Mouse (Mus musculus) embryonic facial prominence, embryonic 12.5 days (tissue): ENCODE results near the gene Spats1. TPM values are rescaled to one million over a fixed set of nuclear protein-coding genes. Genes with fewer than 3 reads are reported as not detected.
"Not testable (repeated sequence)": the region's sequence is repeated elsewhere in the genome, so short reads cannot be mapped to it uniquely, and the experiment has no call there.

Experiments
- ATAC-seq: fragments of 200-750 bp; cut with Nextera tagmentation; 2 replicates; pipeline ENCODE4 v1.8.0; 2017; ENCODE audit not compliant: insufficient number of reproducible peaks, insufficient read depth, low FRiP score, low TSS enrichment
- H3K27ac ChIP-seq: fragments of 300-500 bp; sonication (generic); 2 replicates; pipeline ENCODE4 v1.5.1; 2016; ENCODE audit warnings: mild to moderate bottlenecking
- H3K27me3 ChIP-seq: fragments of 300-500 bp; sonication (generic); 2 replicates; pipeline ENCODE4 v1.6.1; 2016; ENCODE audit warnings: mild to moderate bottlenecking, moderate library complexity
- H3K36me3 ChIP-seq: fragments of 300-500 bp; sonication (generic); 2 replicates; pipeline ENCODE4 v1.6.1; 2016; ENCODE audit warnings: mild to moderate bottlenecking
- H3K4me1 ChIP-seq: fragments of 300-500 bp; sonication (generic); 2 replicates; pipeline ENCODE4 v1.6.1; 2016
- H3K4me2 ChIP-seq: fragments of 300-500 bp; sonication (generic); replicated peaks from 2 replicates; pipeline ENCODE4 v1.6.1; 2016; ENCODE audit warnings: mild to moderate bottlenecking, moderate library complexity
- H3K4me3 ChIP-seq: fragments of 300-500 bp; sonication (generic); 2 replicates; pipeline ENCODE4 v1.5.1; 2016; ENCODE audit warnings: mild to moderate bottlenecking
- H3K9ac ChIP-seq: fragments of 300-500 bp; sonication (generic); 2 replicates; pipeline ENCODE4 v1.6.1; 2016; ENCODE audit warnings: mild to moderate bottlenecking, moderate library complexity
- H3K9me3 ChIP-seq: fragments of 300-500 bp; sonication (generic); 2 replicates; pipeline ENCODE4 v1.6.1; 2016; ENCODE audit warnings: mild to moderate bottlenecking, moderate library complexity
- WGBS: fragments of 180-500 bp; shearing (Covaris S2); methylation state at CpG from one replicate; pipeline ENCODE4 v1.1.7; 2016; 5-methylcytosine and 5-hydroxymethylcytosine counted together
- polyA plus RNA-seq: library from polyadenylated mRNA; unstranded; fragments of >200 nt; fragmentation: Nextera tagmentation; extraction: Ambion mirVana; gene quantifications from 2 replicates; pipeline ENCODE4 v1.2.1, GENCODE M21; 2016

The Spats1 gene
- polyA plus RNA-seq, 1 experiment from 2014 or later, result 0.49 TPM

DNA sequence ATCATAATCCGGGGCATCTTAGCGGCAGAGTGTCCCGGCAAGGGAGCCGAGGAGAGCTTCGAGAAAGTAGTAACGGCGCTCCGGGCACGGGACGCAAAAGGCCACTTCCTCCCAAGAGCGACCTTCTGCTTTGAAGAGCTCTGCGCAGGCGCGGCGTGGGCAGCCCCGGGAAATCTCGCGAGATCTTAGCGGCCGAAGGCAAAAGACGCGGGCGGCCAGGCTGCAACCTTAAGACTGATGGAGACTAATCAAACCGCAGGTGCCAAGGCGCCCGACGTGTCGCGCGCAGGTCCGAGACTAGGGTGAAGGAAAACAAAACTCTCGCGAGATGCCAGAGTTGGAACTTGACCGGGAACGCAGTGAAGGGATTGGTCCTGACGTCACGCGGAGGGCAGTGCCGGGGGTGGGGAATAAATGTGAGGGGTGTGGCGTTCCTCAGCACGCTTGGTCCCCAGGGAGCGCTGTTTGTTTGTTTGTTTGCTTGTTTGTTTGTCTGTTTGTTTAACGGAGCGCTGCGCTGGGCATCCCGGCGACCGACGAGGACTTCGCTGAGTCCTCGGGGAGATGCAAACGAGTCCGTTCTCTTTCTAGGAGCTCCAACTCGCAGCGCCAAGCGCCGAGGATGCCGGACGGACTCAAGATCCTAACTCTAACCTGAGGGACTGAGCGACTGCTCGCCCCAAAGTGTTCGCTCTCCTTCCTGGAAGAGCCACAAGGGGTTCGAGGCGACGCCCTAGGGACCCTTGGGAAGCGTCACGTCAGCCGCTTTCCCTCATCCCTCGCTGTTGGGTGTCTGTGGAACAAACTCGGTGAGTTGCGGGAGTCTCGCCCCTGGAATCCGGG is 41.6 kb downstream of the Spats1 start, which contains the start of gene Cdc5l:
Gene Cdc5l (minus strand): TSS at position 319 of the 843 bp plus-strand sequence.
- H3K9me3 ChIP-seq, result no peaks in the 10 kb centered on the region
- H3K4me1 ChIP-seq, result peaks cover 19% of the 10 kb centered on the region
- peak within 1 kb of the TSS; percentile 96 for H3K9ac ChIP-seq
- no peaks in the 10 kb centered on the region for H3K27me3 ChIP-seq
- H3K4me3 ChIP-seq, result peak within 1 kb of the TSS; percentile 88
- peak within 1 kb of the TSS; percentile 96 for H3K27ac ChIP-seq
- WGBS, result under 1% methylated on average over 73 of the region's 73 CpGs
- H3K36me3 ChIP-seq, result no peaks in the 10 kb centered on the region
- peak; percentile 96 for ATAC-seq
- peak within 1 kb of the TSS; percentile 91 for H3K4me2 ChIP-seq

- Histone ChIP-seq H3K9me3 (no peaks in the 10 kb centered on the region), H3K4me1 (peaks cover 19% of the 10 kb centered on the region), H3K4me3 (peak overlapping the region; percentile 88), H3K27me3 (no peaks in the 10 kb centered on the region), H3K4me2 (peak overlapping the region; percentile 91), H3K36me3 (no peaks in the 10 kb centered on the region), H3K9ac (peak overlapping the region; percentile 96), H3K27ac (peak overlapping the region; percentile 96)
- 2% methylated on average over 62 of the region's 62 CpGs for WGBS
- peak; percentile 55 for ATAC-seq
Measured at GRCm38 (mm10) chr17:45432706-45433398, 42.4 kb downstream of the Spats1 start.

DNA sequence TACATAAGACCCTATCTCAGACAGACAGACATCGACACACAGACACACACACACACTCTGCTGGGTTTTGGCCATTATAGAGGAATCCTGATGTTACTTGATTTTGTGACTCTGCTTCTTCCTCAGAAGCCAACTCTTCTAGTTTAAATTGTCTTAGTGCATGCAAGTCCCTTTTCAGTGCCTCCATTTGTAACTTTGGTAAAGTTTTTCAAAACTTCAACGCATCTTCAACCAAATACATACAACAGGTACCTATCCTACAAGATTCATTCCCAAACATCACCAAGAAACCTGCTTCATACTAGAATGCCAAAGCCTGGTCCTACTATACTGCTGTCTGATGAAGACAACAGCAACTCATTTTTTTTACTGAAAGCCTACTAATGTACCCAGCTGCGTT is 43.2 kb downstream of the Spats1 start:
- Histone ChIP-seq H3K4me2 (peak overlapping the region; percentile 91), H3K9me3 (no peaks in the 10 kb centered on the region), H3K4me3 (peak overlapping the region; percentile 88), H3K9ac (peak overlapping the region; percentile 96), H3K4me1 (peaks cover 19% of the 10 kb centered on the region), H3K27ac (no peak overlapping the region), H3K27me3 (no peaks in the 10 kb centered on the region), H3K36me3 (peaks cover 7% of the 10 kb centered on the region; the same call in 1 of the 2 replicates)
- ATAC-seq, result no peak
- WGBS, result 79% methylated on average over 3 of the region's 3 CpGs

- 84% methylated on average over 2 of the region's 2 CpGs for WGBS
- no peak overlapping the region for H3K4me3 ChIP-seq
- no peak overlapping the region for H3K4me2 ChIP-seq
- no peaks in the 10 kb centered on the region for H3K4me1 ChIP-seq
- no peak overlapping the region for H3K27ac ChIP-seq
- no peaks in the 10 kb centered on the region for H3K27me3 ChIP-seq
- ATAC-seq, result no peak
- peaks cover 64% of the 10 kb centered on the region for H3K36me3 ChIP-seq
- no peaks in the 10 kb centered on the region for H3K9me3 ChIP-seq
- no peak overlapping the region for H3K9ac ChIP-seq
Measured at GRCm38 (mm10) chr17:45417387-45417786, 57.8 kb downstream of the Spats1 start.

GRCm38 (mm10) chr17:45411617-45412016 is 63.6 kb downstream of the Spats1 start:
- H3K9me3 ChIP-seq, H3K27me3 ChIP-seq, H3K4me2 ChIP-seq, H3K4me3 ChIP-seq, H3K27ac ChIP-seq, ATAC-seq, H3K9ac ChIP-seq, H3K4me1 ChIP-seq: not testable (repeated sequence)
- H3K36me3 ChIP-seq, result peaks cover 75% of the 10 kb centered on the region
- WGBS, result 92% methylated on average over 2 of the region's 2 CpGs

GRCm38 (mm10) chr17:45408719-45409118 is 66.5 kb downstream of the Spats1 start:
- WGBS, result 95% methylated on average over 2 of the region's 2 CpGs

GRCm38 (mm10) chr17:45406281-45406680 is 68.9 kb downstream of the Spats1 start:
- WGBS, result 97% methylated on average over 10 of the region's 10 CpGs
- ATAC-seq, result no peak

More at GRCm38 (mm10) chr17:45408719-45409118, 66.5 kb downstream of the Spats1 start:
- no peaks in the 10 kb centered on the region for H3K27me3 ChIP-seq
- H3K4me2 ChIP-seq, result no peak overlapping the region
- ATAC-seq, result no peak
- no peak overlapping the region for H3K4me3 ChIP-seq
- H3K9ac ChIP-seq, result no peak overlapping the region
- H3K27ac ChIP-seq, result no peak overlapping the region
- H3K4me1 ChIP-seq, result no peaks in the 10 kb centered on the region
- peaks cover 75% of the 10 kb centered on the region for H3K36me3 ChIP-seq
- H3K9me3 ChIP-seq, result no peaks in the 10 kb centered on the region

GRCm38 (mm10) chr17:45403207-45403606 is 72.0 kb downstream of the Spats1 start:
- ATAC-seq, result no peak
- no peaks in the 10 kb centered on the region for H3K4me1 ChIP-seq
- H3K4me2 ChIP-seq, result no peak overlapping the region
- H3K4me3 ChIP-seq, result no peak overlapping the region
- H3K9ac ChIP-seq, result no peak overlapping the region
- H3K36me3 ChIP-seq, result peaks cover 46% of the 10 kb centered on the region
- WGBS, result 8% methylated on average over 3 of the region's 3 CpGs
- no peaks in the 10 kb centered on the region for H3K27me3 ChIP-seq
- H3K27ac ChIP-seq, result peak overlapping the region; percentile 37; the same call in 1 of the 2 replicates
- H3K9me3 ChIP-seq, result no peaks in the 10 kb centered on the region

More at GRCm38 (mm10) chr17:45406281-45406680, 68.9 kb downstream of the Spats1 start:
- H3K27ac ChIP-seq, result no peak overlapping the region
- H3K27me3 ChIP-seq, result no peaks in the 10 kb centered on the region
- peaks cover 58% of the 10 kb centered on the region for H3K36me3 ChIP-seq
- H3K4me2 ChIP-seq, result no peak overlapping the region
- no peak overlapping the region for H3K4me3 ChIP-seq
- no peak overlapping the region for H3K9ac ChIP-seq
- H3K4me1 ChIP-seq, result no peaks in the 10 kb centered on the region
- no peaks in the 10 kb centered on the region for H3K9me3 ChIP-seq

DNA sequence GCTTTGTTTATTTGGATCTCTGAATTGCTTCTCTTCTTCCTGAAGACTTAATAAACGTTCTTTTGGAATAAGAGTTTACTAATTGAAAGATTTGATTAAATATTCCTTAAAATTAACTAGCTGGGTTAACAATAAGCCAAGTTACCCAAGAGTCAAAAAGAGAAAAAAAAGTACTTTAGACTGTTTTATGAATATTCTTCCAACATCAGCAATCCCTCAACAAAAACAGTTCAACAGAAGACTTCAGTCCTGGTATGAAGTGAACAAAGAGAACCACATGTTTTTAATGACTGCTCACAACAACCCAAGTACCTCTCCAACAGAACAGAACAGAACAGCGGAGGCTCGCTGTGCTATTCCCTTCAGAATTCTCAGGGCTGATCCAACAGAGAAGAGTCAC is 72.6 kb downstream of the Spats1 start:
- no peaks in the 10 kb centered on the region for H3K27me3 ChIP-seq
- peaks cover 44% of the 10 kb centered on the region for H3K36me3 ChIP-seq
- 53% methylated on average over 3 of the region's 3 CpGs for WGBS
- H3K9me3 ChIP-seq, result no peaks in the 10 kb centered on the region
- ATAC-seq, result no peak
- H3K4me3 ChIP-seq, result no peak overlapping the region
- H3K27ac ChIP-seq, result peak overlapping the region; percentile 37; the same call in 1 of the 2 replicates
- H3K4me2 ChIP-seq, result no peak overlapping the region
- H3K4me1 ChIP-seq, result no peaks in the 10 kb centered on the region
- H3K9ac ChIP-seq, result no peak overlapping the region

- H3K9me3 ChIP-seq, result no peaks in the 10 kb centered on the region
- no peaks in the 10 kb centered on the region for H3K4me1 ChIP-seq
- H3K27me3 ChIP-seq, result no peaks in the 10 kb centered on the region
- no peak overlapping the region for H3K4me2 ChIP-seq
- WGBS, result 95% methylated on average over 1 of the region's 1 CpGs
- H3K36me3 ChIP-seq, result peaks cover 42% of the 10 kb centered on the region
- H3K4me3 ChIP-seq, result no peak overlapping the region
- no peak overlapping the region for H3K27ac ChIP-seq
- H3K9ac ChIP-seq, result no peak overlapping the region
- ATAC-seq, result no peak
Measured at GRCm38 (mm10) chr17:45402126-45402525, 73.1 kb downstream of the Spats1 start.

DNA sequence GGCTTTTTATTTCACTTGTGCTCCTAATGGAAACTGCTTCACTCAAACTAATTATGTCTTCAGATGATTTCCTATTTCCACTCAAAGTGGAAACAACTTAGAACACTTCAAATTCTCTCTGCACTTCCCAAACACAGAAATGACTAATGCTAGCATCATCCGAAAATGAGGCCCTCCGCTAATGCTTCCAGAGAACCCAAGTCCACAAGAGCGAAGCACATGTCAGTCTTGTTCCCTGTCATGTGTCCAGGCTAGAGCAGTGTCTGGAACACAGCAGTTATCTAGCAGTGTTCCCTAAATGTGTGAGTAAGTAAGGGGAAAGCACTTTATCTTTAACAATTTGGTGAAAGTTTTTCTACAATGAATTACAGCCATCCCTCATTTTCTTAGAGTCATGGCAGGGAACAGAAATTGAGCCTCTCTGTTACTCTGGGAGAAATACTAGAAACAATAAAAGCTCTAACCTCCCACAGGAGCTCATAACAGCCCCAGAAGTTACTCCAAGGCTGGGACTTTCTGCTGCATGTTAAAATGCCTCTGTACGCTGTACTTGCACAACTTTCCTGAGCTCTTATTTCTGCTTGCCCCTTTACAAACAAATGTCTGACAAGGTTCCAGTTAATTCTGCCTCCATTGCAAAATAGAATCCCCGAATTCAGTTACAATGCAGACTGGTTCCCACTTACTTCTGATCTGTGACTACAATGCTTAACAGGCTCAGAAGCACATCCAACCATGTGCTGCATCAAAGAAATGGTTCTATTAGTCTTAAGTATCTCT is 73.9 kb downstream of the Spats1 start:
- ATAC-seq, result no peak
- Histone ChIP-seq H3K27ac (no peak overlapping the region), H3K27me3 (no peaks in the 10 kb centered on the region), H3K4me2 (no peak overlapping the region), H3K9me3 (no peaks in the 10 kb centered on the region), H3K36me3 (peaks cover 35% of the 10 kb centered on the region), H3K4me3 (no peak overlapping the region), H3K9ac (no peak overlapping the region), H3K4me1 (no peaks in the 10 kb centered on the region)
- 87% methylated on average over 5 of the region's 5 CpGs for WGBS
